Mouse (Mus musculus) myocyte (in vitro differentiated cells): ENCODE measurements around the gene Lzic.

Source experiments
- MAX ChIP-seq: IDR thresholded peaks from one replicate; pipeline ENCODE4 v1.6.1; 2011; ENCODE audit warnings: low read depth, mild to moderate bottlenecking, control low read depth
- MYOG ChIP-seq, 3 experiments: IDR thresholded peaks; one replicate each; pipeline ENCODE4 v1.6.1; 2011; ENCODE audit warnings: control low read depth in 2 of 3, low read depth in 2 of 3, mild to moderate bottlenecking in 2 of 3; ENCODE audit not compliant: insufficient read length in 2 of 3, control insufficient read depth in 1 of 3, insufficient read depth in 1 of 3
- POLR2A ChIP-seq: IDR thresholded peaks from one replicate; pipeline ENCODE4 v1.6.1; 2011; ENCODE audit warnings: low read depth, mild to moderate bottlenecking, control low read depth, moderate library complexity; ENCODE audit not compliant: insufficient read length
- REST ChIP-seq: IDR thresholded peaks from one replicate; pipeline ENCODE4 v1.6.1; 2011; ENCODE audit warnings: mild to moderate bottlenecking, control low read depth, moderate library complexity; ENCODE audit not compliant: insufficient read depth, insufficient read length
- TCF3 ChIP-seq: IDR thresholded peaks from one replicate; pipeline ENCODE4 v1.6.1; 2011; ENCODE audit warnings: low read depth, control low read depth; ENCODE audit not compliant: insufficient read length

- TF ChIP-seq MYOG (IDR thresholded peaks at IDR 0.05; ENCODE audit: control insufficient read depth in 1 of 3, insufficient read depth in 1 of 3, insufficient read length in 2 of 3, low read depth in 2 of 3) (no peak), POLR2A (no peak), REST (no peak), TCF3 (no peak), MAX (no peak)
Measured at GRCm38 (mm10) chr4:149463435-149463950, 21.5 kb upstream of the Lzic start.
